Mouse (Mus musculus) liver, embryonic 12.5 days (tissue): Measurements from ENCODE around the gene Ece1. TPM values are rescaled to one million over a fixed set of nuclear protein-coding genes. Genes with fewer than 3 reads are reported as not detected.

Experiments used
- ATAC-seq: fragments of 200-750 bp; cut with Nextera tagmentation; 2 replicates; pipeline ENCODE4 v1.8.0; 2017; ENCODE audit warnings: moderate number of reproducible peaks, mild to moderate bottlenecking, moderate library complexity
- H3K27ac ChIP-seq: fragments of 300-500 bp; sonication (generic); 2 replicates; pipeline ENCODE4 v1.5.1; 2016; ENCODE audit warnings: mild to moderate bottlenecking
- H3K27me3 ChIP-seq: fragments of 300-500 bp; sonication (generic); replicated peaks from 2 replicates; pipeline ENCODE4 v1.6.1; 2016; ENCODE audit warnings: mild to moderate bottlenecking, moderate library complexity
- H3K36me3 ChIP-seq: fragments of 300-500 bp; sonication (generic); 2 replicates; pipeline ENCODE4 v1.6.1; 2016; ENCODE audit warnings: mild to moderate bottlenecking, moderate library complexity
- H3K4me1 ChIP-seq: fragments of 300-500 bp; sonication (generic); 2 replicates; pipeline ENCODE4 v1.6.1; 2016
- H3K4me2 ChIP-seq: fragments of 300-500 bp; sonication (generic); 2 replicates; pipeline ENCODE4 v1.6.1; 2016; ENCODE audit warnings: mild to moderate bottlenecking, moderate library complexity
- H3K4me3 ChIP-seq: fragments of 300-500 bp; sonication (generic); 2 replicates; pipeline ENCODE4 v1.5.1; 2016; ENCODE audit warnings: mild to moderate bottlenecking, moderate library complexity
- H3K9ac ChIP-seq: fragments of 300-500 bp; sonication (generic); 2 replicates; pipeline ENCODE4 v1.6.1; 2016; ENCODE audit warnings: mild to moderate bottlenecking, moderate library complexity
- H3K9me3 ChIP-seq: fragments of 300-500 bp; sonication (generic); replicated peaks from 2 replicates; pipeline ENCODE4 v1.6.1; 2016; ENCODE audit warnings: mild to moderate bottlenecking, moderate library complexity
- WGBS: fragments of 180-500 bp; shearing (Covaris S2); methylation state at CpG from one replicate; pipeline ENCODE4 v1.1.7; 2016; ENCODE audit not compliant: insufficient replicate concordance; 5-methylcytosine and 5-hydroxymethylcytosine counted together
- polyA plus RNA-seq: library from polyadenylated mRNA; unstranded; fragments of >200 nt; fragmentation: Nextera tagmentation; extraction: Ambion mirVana; gene quantifications from 2 replicates; pipeline ENCODE4 v1.2.1, GENCODE M21; 2016

Ece1 gene
- polyA plus RNA-seq, 1 experiment from 2014 or later: 17.8 TPM

DNA sequence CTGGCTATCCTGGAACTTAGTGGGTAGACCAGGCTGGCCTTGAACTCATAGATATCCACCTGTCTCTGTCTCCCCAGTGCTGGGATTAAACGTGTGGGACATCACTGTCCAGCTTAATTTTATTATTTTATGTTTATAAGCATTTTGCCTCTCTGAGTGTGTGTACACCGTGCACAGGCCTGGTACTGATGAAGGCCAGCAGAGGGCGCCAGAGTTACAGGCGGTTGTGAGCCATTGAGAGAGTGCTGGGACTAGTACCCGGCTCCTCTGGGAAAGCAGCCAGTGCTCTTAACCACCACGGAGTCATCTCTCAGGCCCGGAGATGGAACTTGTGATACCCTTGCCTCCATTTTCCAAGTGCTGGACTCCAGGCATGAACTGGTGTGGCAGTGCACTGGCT, 4.9 kb upstream of the Ece1 start:
- Histone ChIP-seq H3K4me3 (no peak overlapping the region), H3K36me3 (no peaks in the 10 kb centered on the region), H3K27ac (no peak overlapping the region), H3K4me1 (peaks cover 11% of the 10 kb centered on the region), H3K9me3 (no peaks in the 10 kb centered on the region), H3K27me3 (peaks cover 46% of the 10 kb centered on the region), H3K4me2 (no peak overlapping the region), H3K9ac (no peak overlapping the region)
- no peak for ATAC-seq
- 19% methylated on average over 7 of the region's 7 CpGs for WGBS

DNA sequence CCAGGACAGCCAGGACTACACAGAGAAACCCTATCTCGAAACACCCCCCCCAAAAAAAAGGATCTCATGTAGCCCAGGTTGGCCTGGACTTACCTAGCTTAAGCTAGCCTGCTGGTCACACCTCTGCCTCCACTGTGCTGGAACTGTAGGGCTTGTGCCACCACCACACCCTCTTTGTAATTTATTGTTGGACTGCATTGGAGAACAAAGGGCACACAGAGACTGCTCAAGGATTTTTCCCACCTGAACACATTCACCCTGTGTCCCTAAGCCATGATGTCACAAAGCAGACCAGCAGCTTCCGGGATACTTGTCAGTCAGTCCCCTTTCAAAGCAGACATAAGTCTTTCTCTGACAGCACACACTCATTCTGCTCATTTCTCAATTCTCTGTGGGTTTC, 3.7 kb upstream of the Ece1 start:
- 55% methylated on average over 2 of the region's 2 CpGs for WGBS
- no peak for ATAC-seq

GRCm38 (mm10) chr4:137861461-137862011, 501 bp upstream of the Ece1 start:
- H3K9me3 ChIP-seq: no peaks in the 10 kb centered on the region
- peak overlapping the region; percentile 51; the same call in 1 of the 2 replicates for H3K9ac ChIP-seq
- peaks cover 54% of the 10 kb centered on the region for H3K4me1 ChIP-seq
- ATAC-seq: peak; percentile 70
- H3K27ac ChIP-seq: 0 out of 2 replicates have a peak overlapping the region, but pooled peaks have one; percentile 25
- H3K4me3 ChIP-seq: peak overlapping the region; percentile 66
- H3K27me3 ChIP-seq: peaks cover 82% of the 10 kb centered on the region
- 27% methylated on average over 17 of the region's 17 CpGs for WGBS
- peak overlapping the region; percentile 84 for H3K4me2 ChIP-seq
- no peaks in the 10 kb centered on the region for H3K36me3 ChIP-seq

More for the DNA sequence above, 3.7 kb upstream of the Ece1 start:
- Histone ChIP-seq H3K9me3 (no peaks in the 10 kb centered on the region), H3K27ac (no peak overlapping the region), H3K27me3 (peaks cover 59% of the 10 kb centered on the region), H3K4me2 (no peak overlapping the region), H3K9ac (no peak overlapping the region), H3K4me1 (peaks cover 23% of the 10 kb centered on the region), H3K4me3 (no peak overlapping the region), H3K36me3 (no peaks in the 10 kb centered on the region)

DNA sequence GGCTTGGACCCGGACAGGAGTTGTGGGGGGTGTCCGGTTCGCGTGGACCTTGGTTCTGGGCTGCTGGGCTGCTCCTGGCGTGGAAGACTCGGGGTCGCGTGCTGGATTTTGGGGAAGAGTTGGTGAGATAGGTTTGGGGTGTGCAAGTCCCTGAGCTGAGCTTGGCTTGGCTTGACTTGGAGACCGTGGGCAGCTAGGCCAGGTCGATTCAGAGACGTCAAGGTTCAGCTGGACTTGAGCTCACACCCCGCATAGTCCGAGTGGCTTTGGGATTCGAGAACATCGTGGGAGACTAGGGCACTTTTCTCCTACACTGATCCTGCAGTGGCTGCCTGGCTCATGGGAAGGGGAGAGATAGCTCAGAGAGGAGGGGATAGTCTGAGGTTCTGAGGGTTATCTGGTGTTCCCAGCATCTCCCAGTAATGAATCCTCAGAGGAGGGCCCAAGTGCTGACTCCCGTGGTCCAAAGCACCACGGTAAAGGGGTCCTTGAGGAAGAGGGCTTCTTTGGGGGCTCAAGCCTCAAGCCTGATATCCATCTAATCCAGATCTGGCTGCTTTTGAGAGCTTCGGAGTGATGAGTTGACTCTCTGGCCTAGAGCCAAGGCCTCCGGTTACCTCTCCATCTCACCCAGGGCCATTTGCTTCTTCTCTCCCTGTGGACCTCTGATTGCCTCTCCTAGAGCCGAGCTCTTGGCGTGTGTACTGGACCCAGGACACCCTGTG, 641 bp downstream of the Ece1 start:
- Histone ChIP-seq H3K27ac (peak overlapping the region; percentile 32; the same call in 1 of the 2 replicates), H3K36me3 (no peaks in the 10 kb centered on the region), H3K4me1 (peaks cover 65% of the 10 kb centered on the region), H3K4me2 (peak overlapping the region; percentile 84), H3K27me3 (peaks cover 86% of the 10 kb centered on the region), H3K4me3 (peak overlapping the region; percentile 66), H3K9me3 (no peaks in the 10 kb centered on the region), H3K9ac (peak overlapping the region; percentile 66)
- 17% methylated on average over 21 of the region's 21 CpGs for WGBS
- ATAC-seq: peak; percentile 6; the same call in 1 of the 2 replicates

DNA sequence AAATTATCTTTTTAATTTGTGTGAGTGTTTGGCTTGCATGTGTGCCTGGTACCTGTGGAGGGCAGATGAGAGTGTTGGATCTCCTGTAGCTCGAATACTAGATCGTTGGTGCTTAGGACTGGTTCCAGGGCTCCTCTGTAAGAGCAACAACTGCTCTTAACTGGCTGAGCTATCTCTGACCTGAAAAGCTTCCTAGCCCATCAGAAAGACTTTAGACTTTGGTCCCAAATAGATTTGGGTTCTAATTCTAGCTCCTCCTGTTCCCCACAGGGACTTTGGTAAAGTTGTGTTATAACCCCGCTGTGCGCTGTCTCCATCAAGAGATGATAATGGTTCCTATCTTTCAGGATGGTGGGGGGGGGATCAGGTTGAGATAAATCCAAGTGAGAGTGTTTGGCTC, 2.0 kb downstream of the Ece1 start:
- Histone ChIP-seq H3K27ac (no peak overlapping the region), H3K4me2 (peak overlapping the region; percentile 84; the same call in 1 of the 2 replicates), H3K36me3 (no peaks in the 10 kb centered on the region), H3K4me1 (peaks cover 77% of the 10 kb centered on the region), H3K9ac (no peak overlapping the region), H3K9me3 (no peaks in the 10 kb centered on the region), H3K4me3 (no peak overlapping the region), H3K27me3 (peaks cover 81% of the 10 kb centered on the region)
- ATAC-seq: no peak
- WGBS: 69% methylated on average over 4 of the region's 4 CpGs

- Histone ChIP-seq H3K27ac (no peak overlapping the region), H3K36me3 (no peaks in the 10 kb centered on the region), H3K9me3 (no peaks in the 10 kb centered on the region), H3K4me2 (peak overlapping the region; percentile 16), H3K4me3 (no peak overlapping the region), H3K27me3 (peaks cover 76% of the 10 kb centered on the region), H3K4me1 (peaks cover 84% of the 10 kb centered on the region), H3K9ac (no peak overlapping the region)
- 24% methylated on average over 9 of the region's 9 CpGs for WGBS
- no peak for ATAC-seq
These were observed 2.7 kb downstream of the Ece1 start for GRCm38 (mm10) chr4:137864769-137865168.

GRCm38 (mm10) chr4:137865221-137865641, 3.2 kb downstream of the Ece1 start:
- Histone ChIP-seq H3K36me3 (no peaks in the 10 kb centered on the region), H3K4me3 (no peak overlapping the region), H3K27ac (no peak overlapping the region), H3K4me2 (peak overlapping the region; percentile 16), H3K27me3 (peaks cover 71% of the 10 kb centered on the region), H3K4me1 (peaks cover 89% of the 10 kb centered on the region), H3K9ac (0 out of 2 replicates have a peak overlapping the region, but pooled peaks have one; percentile 14), H3K9me3 (no peaks in the 10 kb centered on the region)
- no peak for ATAC-seq
- WGBS: 45% methylated on average over 10 of the region's 10 CpGs

- Histone ChIP-seq H3K9me3 (no peaks in the 10 kb centered on the region), H3K4me3 (no peak overlapping the region), H3K36me3 (no peaks in the 10 kb centered on the region), H3K27me3 (peaks cover 62% of the 10 kb centered on the region), H3K4me1 (peaks cover 95% of the 10 kb centered on the region), H3K4me2 (peak overlapping the region; percentile 29), H3K9ac (no peak overlapping the region), H3K27ac (no peak overlapping the region)
- no peak for ATAC-seq
- WGBS: 21% methylated on average over 19 of the region's 19 CpGs
These were observed 4.3 kb downstream of the Ece1 start for GRCm38 (mm10) chr4:137866206-137866863.

- Histone ChIP-seq H3K9me3 (no peaks in the 10 kb centered on the region), H3K4me1 (peaks cover 97% of the 10 kb centered on the region), H3K27me3 (peaks cover 56% of the 10 kb centered on the region), H3K9ac (no peak overlapping the region), H3K4me3 (no peak overlapping the region), H3K36me3 (no peaks in the 10 kb centered on the region), H3K4me2 (no peak overlapping the region), H3K27ac (no peak overlapping the region)
- 48% methylated on average over 4 of the region's 4 CpGs for WGBS
- ATAC-seq: no peak
These were observed 5.2 kb downstream of the Ece1 start for GRCm38 (mm10) chr4:137867225-137867624.

DNA sequence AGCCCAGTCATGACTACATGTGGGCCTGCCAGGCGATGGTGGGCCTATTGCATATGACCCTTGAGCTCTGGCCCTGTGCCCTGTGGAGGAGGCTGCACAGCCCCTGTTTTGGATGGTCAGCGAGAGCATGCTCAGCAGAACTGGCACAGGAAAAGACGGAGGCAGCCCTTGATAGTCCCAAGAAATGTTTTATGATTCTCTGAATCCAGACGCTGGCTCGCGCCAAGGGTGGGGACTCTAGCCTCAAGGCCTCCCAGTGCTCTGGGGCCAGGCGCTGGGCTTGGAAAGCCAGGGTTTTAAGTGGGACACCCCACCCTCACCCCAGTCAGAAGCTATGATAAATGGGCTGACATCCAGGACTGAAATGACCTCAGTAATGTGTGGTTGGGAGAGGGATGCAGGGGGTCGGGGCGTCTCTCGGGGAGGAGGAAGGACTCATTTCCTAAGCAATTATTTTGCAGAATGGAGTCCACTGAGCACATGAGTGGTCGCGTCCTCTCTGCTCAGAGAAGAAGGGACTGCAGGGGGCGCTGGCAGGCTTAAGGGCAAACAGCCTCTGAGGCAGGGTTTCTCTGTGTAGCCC, 5.7 kb downstream of the Ece1 start:
- H3K27me3 ChIP-seq: peaks cover 56% of the 10 kb centered on the region
- ATAC-seq: no peak
- no peaks in the 10 kb centered on the region for H3K36me3 ChIP-seq
- 52% methylated on average over 13 of the region's 13 CpGs for WGBS
- H3K4me1 ChIP-seq: peaks cover 92% of the 10 kb centered on the region
- 0 out of 2 replicates have a peak overlapping the region, but pooled peaks have one; percentile 25 for H3K27ac ChIP-seq
- no peak overlapping the region for H3K4me3 ChIP-seq
- H3K9ac ChIP-seq: no peak overlapping the region
- no peak overlapping the region; the same call in 1 of the 2 replicates for H3K4me2 ChIP-seq
- H3K9me3 ChIP-seq: no peaks in the 10 kb centered on the region

DNA sequence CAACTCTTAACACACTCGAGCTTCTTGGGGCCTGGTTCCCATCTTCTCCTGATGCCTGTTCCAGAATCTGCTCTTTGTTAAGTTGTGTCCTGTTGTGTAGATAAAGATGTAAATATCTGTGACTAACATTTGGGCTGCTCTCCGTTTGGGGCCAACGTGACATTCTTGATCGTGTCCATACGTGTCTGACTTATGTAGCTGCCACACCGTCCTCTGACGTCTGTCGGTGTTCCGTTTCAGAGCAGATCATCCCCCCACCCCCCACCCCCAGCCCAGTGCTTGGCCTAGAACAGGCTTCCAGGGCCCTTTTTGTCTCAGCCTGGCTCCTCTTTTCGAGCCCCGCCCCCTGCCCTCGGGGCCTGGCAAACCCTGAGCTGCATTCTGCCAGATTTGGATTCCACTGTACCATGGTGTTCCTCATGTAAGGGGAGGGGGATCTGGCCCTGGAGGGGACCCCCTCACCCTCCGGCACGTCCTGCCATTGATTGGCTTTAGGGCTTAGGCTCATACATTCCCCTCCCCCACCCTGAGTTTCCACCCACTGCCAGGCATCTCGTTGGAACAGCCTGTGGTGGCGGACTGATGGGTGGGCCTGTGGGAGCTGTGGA, 7.7 kb downstream of the Ece1 start:
- no peaks in the 10 kb centered on the region for H3K36me3 ChIP-seq
- H3K4me1 ChIP-seq: peaks cover 89% of the 10 kb centered on the region
- no peak overlapping the region for H3K4me3 ChIP-seq
- WGBS: 48% methylated on average over 16 of the region's 16 CpGs
- peaks cover 53% of the 10 kb centered on the region for H3K27me3 ChIP-seq
- H3K4me2 ChIP-seq: no peak overlapping the region
- H3K9me3 ChIP-seq: no peaks in the 10 kb centered on the region
- no peak overlapping the region for H3K9ac ChIP-seq
- H3K27ac ChIP-seq: no peak overlapping the region
- ATAC-seq: no peak
